ENCODE assay signal across 9 mouse cellular contexts in genomic region chr11:4745969-4746368, GRCm38 (mm10). TPM values are rescaled to one million over a fixed set of nuclear protein-coding genes. Genes with fewer than 3 reads are reported as not detected.
DNase-seq lines count a peak whose midpoint lies in the region; ATAC-seq lines count a peak whose summit lies in the region.
"Had no signal": no experiment of that assay in that cellular context is flagged by ENCODE, and none has a peak within 500 bp of the region (broad histone marks: within the 10 kb centered on the region; RNA-seq: fewer than 3 reads in every experiment).

No protein-coding gene starts in this region.

- under 1% methylated on average over 33 of the region's 39 CpGs for WGBS in lung, embryonic 16.5 days
- WGBS in forebrain, embryonic 14.5 days, result under 1% methylated on average over 32 of the region's 39 CpGs
- WGBS in liver, embryonic 13.5 days (ENCODE audit: insufficient replicate concordance), result 3% methylated on average over 39 of the region's 39 CpGs
- under 1% methylated on average over 38 of the region's 39 CpGs for WGBS in stomach, embryonic 15.5 days

- intact Hi-C loops in left cerebral cortex, postnatal 4 days (cut with DNase I), result no loop called here

- no peak for ATAC-seq in lung, embryonic 16.5 days (ENCODE audit: low read depth)
- ATAC-seq in forebrain, embryonic 14.5 days, result peak; percentile 27
- no peak for ATAC-seq in liver, embryonic 13.5 days (ENCODE audit: low read depth)
- ATAC-seq in stomach, embryonic 15.5 days (ENCODE audit: insufficient read depth, low FRiP score, low read depth), result no peak
- ATAC-seq in erythroid progenitor cell, adult 5-6 weeks (replicated peaks; ENCODE audit: low FRiP score, poor library complexity, severe bottlenecking), result no peak

- H3K4me3 ChIP-seq in lung, embryonic 16.5 days (ENCODE audit: low read length), result peak overlapping the region; percentile 51
- H3K4me3 ChIP-seq in forebrain, embryonic 14.5 days (ENCODE audit: low read depth, low read length), result peak overlapping the region; percentile 55
- H3K4me3 ChIP-seq in liver, embryonic 13.5 days (replicated peaks), result peak overlapping the region; percentile 48
- peak overlapping the region; percentile 45 for H3K4me3 ChIP-seq in stomach, embryonic 15.5 days (replicated peaks)

- H3K9me3 ChIP-seq in lung, embryonic 16.5 days (ENCODE audit: control insufficient read depth, low read length), result no peaks in the 10 kb centered on the region
- H3K9me3 ChIP-seq in forebrain, embryonic 14.5 days (replicated peaks; ENCODE audit: control insufficient read depth, low read length), result no peaks in the 10 kb centered on the region
- H3K9me3 ChIP-seq in liver, embryonic 13.5 days (replicated peaks), result no peaks in the 10 kb centered on the region
- no peaks in the 10 kb centered on the region for H3K9me3 ChIP-seq in stomach, embryonic 15.5 days

- H3K27ac ChIP-seq in lung, embryonic 16.5 days (ENCODE audit: low read length), result no peak overlapping the region
- no peak overlapping the region for H3K27ac ChIP-seq in forebrain, embryonic 14.5 days (ENCODE audit: low read depth, low read length)
- H3K27ac ChIP-seq in liver, embryonic 13.5 days, result no peak overlapping the region
- H3K27ac ChIP-seq in stomach, embryonic 15.5 days, result no peak overlapping the region

- DNase-seq in lung, adult 18-20 months, result no peak
- DNase-seq in forebrain, embryonic 14.5 days (ENCODE audit: low spot score), result no peak
- no peak for DNase-seq in liver, embryonic 13.5 days
- DNase-seq in thymus, postnatal 14 days, result no peak
- no peak for DNase-seq in left cerebral cortex, postnatal 4 days

- H3K36me3 ChIP-seq in lung, embryonic 16.5 days (ENCODE audit: control insufficient read depth, insufficient read depth, low read length), result no peaks in the 10 kb centered on the region
- no peaks in the 10 kb centered on the region for H3K36me3 ChIP-seq in forebrain, embryonic 14.5 days (ENCODE audit: control insufficient read depth, insufficient read depth, low read length)
- H3K36me3 ChIP-seq in liver, embryonic 13.5 days, result no peaks in the 10 kb centered on the region
- H3K36me3 ChIP-seq in stomach, embryonic 15.5 days, result no peaks in the 10 kb centered on the region

- peaks cover 70% of the 10 kb centered on the region for H3K27me3 ChIP-seq in lung, embryonic 16.5 days (ENCODE audit: control insufficient read depth, insufficient read depth, low read depth, low read length)
- peaks cover 53% of the 10 kb centered on the region for H3K27me3 ChIP-seq in forebrain, embryonic 14.5 days (replicated peaks; ENCODE audit: control insufficient read depth, insufficient read depth, low read length)
- peaks cover 93% of the 10 kb centered on the region for H3K27me3 ChIP-seq in liver, embryonic 13.5 days
- peaks cover 87% of the 10 kb centered on the region for H3K27me3 ChIP-seq in stomach, embryonic 15.5 days (replicated peaks)

- no peak overlapping the region for H3K9ac ChIP-seq in lung, embryonic 16.5 days (ENCODE audit: low read length)
- H3K9ac ChIP-seq in forebrain, embryonic 14.5 days (ENCODE audit: low read length), result peak overlapping the region; percentile 61
- no peak overlapping the region for H3K9ac ChIP-seq in liver, embryonic 13.5 days
- no peak overlapping the region for H3K9ac ChIP-seq in stomach, embryonic 15.5 days

- H3K4me1 ChIP-seq in lung, embryonic 16.5 days (replicated peaks; ENCODE audit: control insufficient read depth, insufficient read depth, low read length), result peaks cover 11% of the 10 kb centered on the region
- H3K4me1 ChIP-seq in forebrain, embryonic 14.5 days (ENCODE audit: control insufficient read depth, insufficient read depth, low read length), result peaks cover 7% of the 10 kb centered on the region; the same call in 1 of the 2 replicates
- peaks cover 7% of the 10 kb centered on the region for H3K4me1 ChIP-seq in liver, embryonic 13.5 days (replicated peaks)
- H3K4me1 ChIP-seq in stomach, embryonic 15.5 days, result peaks cover 20% of the 10 kb centered on the region

- H3K4me2 ChIP-seq in lung, embryonic 16.5 days (ENCODE audit: low read depth, low read length), result peak overlapping the region; percentile 81
- H3K4me2 ChIP-seq in forebrain, embryonic 14.5 days (ENCODE audit: low read length), result peak overlapping the region; percentile 100
- peak overlapping the region; percentile 62 for H3K4me2 ChIP-seq in liver, embryonic 13.5 days
- peak overlapping the region; percentile 95 for H3K4me2 ChIP-seq in stomach, embryonic 15.5 days

RNA-seq across cellular contexts. Expression of gene Cabp7, which starts 0.6 kb away (rescaled TPM):
- 0.14 and 0.28 TPM in 2 replicates for polyA plus RNA-seq in lung, embryonic 16.5 days (2015; fragmentation: Nextera tagmentation; extraction: Ambion mirVana)
- polyA plus RNA-seq in forebrain, embryonic 14.5 days (2014; fragmentation: Nextera tagmentation; extraction: Ambion mirVana), result 1.4 and 1.5 TPM in 2 replicates
- polyA plus RNA-seq in liver, embryonic 13.5 days (2015; fragmentation: Nextera tagmentation; extraction: Ambion mirVana), result 0.06 TPM in 1 of 2 replicates, not detected in the other
- 0.17 and 0.32 TPM in 2 replicates for polyA plus RNA-seq in stomach, embryonic 15.5 days (2015; fragmentation: Nextera tagmentation; extraction: Ambion mirVana)
- total RNA-seq in left cerebral cortex, postnatal 4 days (2021), result 1 to 10 TPM; 2.2 to 4.3 TPM
- total RNA-seq in erythroid progenitor cell, adult 5-6 weeks (2015; ENCODE audit: low replicate concordance), result not detected in 2 replicates
- not detected in 2 replicates for total RNA-seq in erythroid progenitor cell, adult 5-6 weeks (2017; ENCODE audit: low replicate concordance)
- polyA plus RNA-seq: spleen, adult 2 months had no signal

RNA-seq across cellular contexts. Expression of gene Zmat5, which starts 41.5 kb away (rescaled TPM):
- 76.5 and 80.0 TPM in 2 replicates for polyA plus RNA-seq in lung, embryonic 16.5 days (2015; fragmentation: Nextera tagmentation; extraction: Ambion mirVana)
- 77.3 and 92.4 TPM in 2 replicates for polyA plus RNA-seq in forebrain, embryonic 14.5 days (2014; fragmentation: Nextera tagmentation; extraction: Ambion mirVana)
- polyA plus RNA-seq in liver, embryonic 13.5 days (2015; fragmentation: Nextera tagmentation; extraction: Ambion mirVana), result 30.2 and 31.0 TPM in 2 replicates
- polyA plus RNA-seq in stomach, embryonic 15.5 days (2015; fragmentation: Nextera tagmentation; extraction: Ambion mirVana), result 62.8 and 68.1 TPM in 2 replicates
- total RNA-seq in left cerebral cortex, postnatal 4 days (2021), result 10 to 100 TPM; 24.9 to 31.3 TPM
- 5.4 and 13.0 TPM in 2 replicates for total RNA-seq in erythroid progenitor cell, adult 5-6 weeks (2015; ENCODE audit: low replicate concordance)
- 6.3 TPM in 1 of 2 replicates, not detected in the other for total RNA-seq in erythroid progenitor cell, adult 5-6 weeks (2017; ENCODE audit: low replicate concordance)

RNA-seq across cellular contexts. Expression of gene Uqcr10, which starts 41.8 kb away (rescaled TPM):
- polyA plus RNA-seq in lung, embryonic 16.5 days (2015; fragmentation: Nextera tagmentation; extraction: Ambion mirVana), result 806 and 839 TPM in 2 replicates
- 538 and 693 TPM in 2 replicates for polyA plus RNA-seq in forebrain, embryonic 14.5 days (2014; fragmentation: Nextera tagmentation; extraction: Ambion mirVana)
- 687 and 723 TPM in 2 replicates for polyA plus RNA-seq in liver, embryonic 13.5 days (2015; fragmentation: Nextera tagmentation; extraction: Ambion mirVana)
- 920 and 1,051 TPM in 2 replicates for polyA plus RNA-seq in stomach, embryonic 15.5 days (2015; fragmentation: Nextera tagmentation; extraction: Ambion mirVana)
- 100 to 1,000 TPM; 253 to 282 TPM for total RNA-seq in left cerebral cortex, postnatal 4 days (2021)
- total RNA-seq in erythroid progenitor cell, adult 5-6 weeks (2015; ENCODE audit: low replicate concordance), result 40.7 and 133 TPM in 2 replicates
- 19.2 and 25.0 TPM in 2 replicates for total RNA-seq in erythroid progenitor cell, adult 5-6 weeks (2017; ENCODE audit: low replicate concordance)
